Mouse (Mus musculus) intestine, embryonic 15.5 days (tissue): ENCODE data around the gene Ska2. TPM values are rescaled to one million over a fixed set of nuclear protein-coding genes. Genes with fewer than 3 reads are reported as not detected.

Source experiments
- ATAC-seq: fragments of 200-750 bp; cut with Nextera tagmentation; 2 replicates; pipeline ENCODE4 v1.8.0; 2017; ENCODE audit warnings: moderate TSS enrichment, moderate library complexity
- H3K27ac ChIP-seq: fragments of 300-500 bp; sonication (generic); 2 replicates; pipeline ENCODE4 v1.5.1; 2015; ENCODE audit warnings: mild to moderate bottlenecking, inconsistent platforms
- H3K27me3 ChIP-seq: fragments of 300-500 bp; sonication (generic); replicated peaks from 2 replicates; pipeline ENCODE4 v1.6.1; 2015; ENCODE audit warnings: inconsistent platforms
- H3K36me3 ChIP-seq: fragments of 300-500 bp; sonication (generic); 2 replicates; pipeline ENCODE4 v1.6.1; 2015; ENCODE audit warnings: inconsistent platforms
- H3K4me1 ChIP-seq: fragments of 300-500 bp; sonication (generic); replicated peaks from 2 replicates; pipeline ENCODE4 v1.6.1; 2015; ENCODE audit warnings: inconsistent platforms
- H3K4me2 ChIP-seq: fragments of 300-500 bp; sonication (generic); replicated peaks from 2 replicates; pipeline ENCODE4 v1.6.1; 2015; ENCODE audit warnings: mild to moderate bottlenecking, inconsistent platforms
- H3K4me3 ChIP-seq: fragments of 300-500 bp; sonication (generic); replicated peaks from 2 replicates; pipeline ENCODE4 v1.5.1; 2015; ENCODE audit warnings: inconsistent platforms
- H3K9ac ChIP-seq: fragments of 300-500 bp; sonication (generic); 2 replicates; pipeline ENCODE4 v1.6.1; 2015; ENCODE audit warnings: inconsistent platforms
- H3K9me3 ChIP-seq: fragments of 300-500 bp; sonication (generic); 2 replicates; pipeline ENCODE4 v1.6.1; 2016; ENCODE audit warnings: inconsistent platforms
- WGBS: fragments of 180-500 bp; shearing (Covaris S2); methylation state at CpG from one replicate; pipeline ENCODE4 v1.1.7; 2015; 5-methylcytosine and 5-hydroxymethylcytosine counted together
- polyA plus RNA-seq: library from polyadenylated mRNA; unstranded; fragments of >200 nt; fragmentation: Nextera tagmentation; extraction: Ambion mirVana; gene quantifications from 2 replicates; pipeline ENCODE4 v1.2.1, GENCODE M21; 2015

Gene Ska2
- 41.2 and 46.6 TPM in 2 replicates for polyA plus RNA-seq

- Histone ChIP-seq H3K9me3 (no peaks in the 10 kb centered on the region), H3K4me1 (0 out of 2 replicates have a peak, but pooled peaks cover 6% of the 10 kb centered on the region), H3K36me3 (peaks cover 16% of the 10 kb centered on the region), H3K9ac (peak within 1 kb of the TSS; percentile 84), H3K4me2 (peak within 1 kb of the TSS; percentile 59), H3K27me3 (no peaks in the 10 kb centered on the region), H3K27ac (peak within 1 kb of the TSS; percentile 93), H3K4me3 (peak within 1 kb of the TSS; percentile 95)
- under 1% methylated on average over 40 of the region's 40 CpGs for WGBS
- ATAC-seq, result peak; percentile 99
Observed at GRCm38 (mm10) chr11:87108755-87109518, at the start of gene Ska2. TSS of gene Ska2 (plus strand) at chr11:87109234.

DNA sequence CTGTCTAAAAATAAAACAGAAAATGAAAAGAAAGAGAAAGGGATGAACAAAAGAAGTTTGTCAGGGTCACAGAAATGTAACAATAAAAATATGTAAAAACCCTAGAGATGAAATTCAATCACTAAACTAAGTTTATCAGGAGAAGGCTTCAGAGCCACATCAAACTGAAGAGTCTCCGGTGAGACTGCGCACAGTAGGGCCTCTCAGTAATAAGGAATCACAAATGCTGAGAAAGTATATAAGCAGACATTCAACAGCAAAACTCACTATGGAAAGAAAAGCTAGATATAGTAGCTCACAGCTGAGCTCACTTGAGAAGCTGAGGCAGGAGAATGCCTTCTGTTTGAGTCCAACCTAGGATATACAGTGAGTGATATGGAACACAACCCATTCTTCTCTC, 48.6 kb upstream of the Ska2 start:
- Histone ChIP-seq H3K36me3 (no peaks in the 10 kb centered on the region), H3K4me1 (0 out of 2 replicates have a peak, but pooled peaks cover 2% of the 10 kb centered on the region), H3K9me3 (no peaks in the 10 kb centered on the region), H3K4me2 (no peak overlapping the region), H3K4me3 (no peak overlapping the region), H3K27me3 (no peaks in the 10 kb centered on the region), H3K27ac (no peak overlapping the region), H3K9ac (no peak overlapping the region)
- 95% methylated on average over 2 of the region's 2 CpGs for WGBS
- no peak for ATAC-seq

- H3K36me3 ChIP-seq, result no peaks in the 10 kb centered on the region
- H3K4me2 ChIP-seq, result no peak overlapping the region
- ATAC-seq, result peak; percentile 73
- H3K4me3 ChIP-seq, result no peak overlapping the region
- no peaks in the 10 kb centered on the region for H3K9me3 ChIP-seq
- H3K27me3 ChIP-seq, result no peaks in the 10 kb centered on the region
- no peak overlapping the region for H3K27ac ChIP-seq
- H3K9ac ChIP-seq, result no peak overlapping the region
- H3K4me1 ChIP-seq, result 0 out of 2 replicates have a peak, but pooled peaks cover 2% of the 10 kb centered on the region
- WGBS, result 44% methylated on average over 3 of the region's 3 CpGs
Observed at GRCm38 (mm10) chr11:87062087-87062486, 46.9 kb upstream of the Ska2 start.

- Histone ChIP-seq H3K9ac (peak overlapping the region; percentile 63), H3K4me2 (peak overlapping the region; percentile 96), H3K9me3 (no peaks in the 10 kb centered on the region), H3K4me1 (peaks cover 8% of the 10 kb centered on the region; the same call in 1 of the 2 replicates), H3K27ac (peak overlapping the region; percentile 72), H3K4me3 (peak overlapping the region; percentile 58), H3K36me3 (peaks cover 7% of the 10 kb centered on the region; the same call in 1 of the 2 replicates), H3K27me3 (no peaks in the 10 kb centered on the region)
- ATAC-seq, result peak; percentile 84
- WGBS, result under 1% methylated on average over 24 of the region's 24 CpGs
Observed at GRCm38 (mm10) chr11:87073343-87073865, 35.6 kb upstream of the Ska2 start.

DNA sequence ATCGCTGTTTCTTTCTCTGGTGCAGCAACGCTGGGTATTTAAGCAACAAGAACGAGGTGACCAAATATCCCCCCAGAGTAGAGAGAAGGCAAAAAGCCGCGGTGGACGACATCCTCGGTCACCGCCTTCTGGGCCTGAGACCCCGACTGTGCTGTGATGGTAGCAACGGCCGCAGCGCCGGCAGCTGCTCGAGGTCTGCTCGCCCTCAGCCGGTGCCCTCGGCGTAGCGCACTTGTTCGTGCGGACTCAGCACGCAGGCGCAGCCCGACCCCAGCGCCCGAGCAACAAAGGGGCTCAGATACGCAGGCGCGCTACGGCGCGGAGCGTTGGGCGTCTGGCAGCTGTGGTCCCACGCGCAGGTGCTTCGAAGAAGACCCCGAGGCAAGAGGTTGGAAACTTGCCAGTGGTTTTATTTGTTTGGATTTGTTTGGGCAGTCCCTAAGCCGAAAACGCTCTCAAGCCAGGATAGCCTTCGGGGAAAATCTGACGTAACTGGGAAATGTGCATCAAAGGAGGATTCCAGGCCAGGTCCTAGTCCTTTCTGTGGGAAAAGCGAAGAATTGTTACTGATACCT, 35.1 kb upstream of the Ska2 start, which contains the start of gene Gdpd1:
TSS of gene Gdpd1 (minus strand) at position 197 of the 575 bp plus-strand sequence.
- WGBS, result under 1% methylated on average over 43 of the region's 43 CpGs
- Histone ChIP-seq H3K9ac (peak within 1 kb of the TSS; percentile 63), H3K4me1 (peaks cover 8% of the 10 kb centered on the region; the same call in 1 of the 2 replicates), H3K9me3 (no peaks in the 10 kb centered on the region), H3K4me3 (peak within 1 kb of the TSS; percentile 58), H3K27ac (peak within 1 kb of the TSS; percentile 72), H3K4me2 (peak within 1 kb of the TSS; percentile 96), H3K36me3 (peaks cover 7% of the 10 kb centered on the region; the same call in 1 of the 2 replicates), H3K27me3 (no peaks in the 10 kb centered on the region)
- ATAC-seq, result peak; percentile 93

- WGBS, result 45% methylated on average over 1 of the region's 1 CpGs
- Histone ChIP-seq H3K4me1 (peaks cover 15% of the 10 kb centered on the region), H3K36me3 (peaks cover 19% of the 10 kb centered on the region), H3K27me3 (no peaks in the 10 kb centered on the region), H3K4me3 (no peak overlapping the region), H3K4me2 (no peak overlapping the region), H3K9me3 (no peaks in the 10 kb centered on the region), H3K27ac (no peak overlapping the region), H3K9ac (no peak overlapping the region)
- ATAC-seq, result no peak
Observed at GRCm38 (mm10) chr11:87083712-87084111, 25.3 kb upstream of the Ska2 start.

DNA sequence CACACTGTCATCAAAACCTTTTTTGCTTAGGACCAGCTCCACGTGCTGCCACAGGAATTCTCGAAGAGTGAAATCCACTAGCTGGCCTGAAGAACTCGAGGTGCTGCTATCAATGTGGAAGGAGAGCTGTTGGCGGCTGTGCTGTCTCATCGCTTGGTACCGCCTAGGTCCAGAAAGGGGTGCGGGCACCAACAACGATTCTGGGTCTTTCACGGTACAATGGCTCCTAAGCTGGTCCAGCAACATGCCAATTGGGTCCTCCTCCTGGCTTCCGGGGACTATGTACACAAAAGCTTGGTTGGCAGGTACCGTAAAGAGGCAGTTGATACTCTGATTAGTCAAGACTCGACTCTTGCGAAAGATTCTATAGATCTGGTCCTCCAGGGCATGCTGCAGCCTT, 23.6 kb upstream of the Ska2 start:
- H3K27me3 ChIP-seq, result no peaks in the 10 kb centered on the region
- 0 out of 2 replicates have a peak overlapping the region, but pooled peaks have one; percentile 87 for H3K9ac ChIP-seq
- peaks cover 15% of the 10 kb centered on the region for H3K4me1 ChIP-seq
- H3K9me3 ChIP-seq, result no peaks in the 10 kb centered on the region
- no peak for ATAC-seq
- H3K36me3 ChIP-seq, result peaks cover 18% of the 10 kb centered on the region
- no peak overlapping the region for H3K27ac ChIP-seq
- WGBS, result 82% methylated on average over 13 of the region's 13 CpGs
- H3K4me3 ChIP-seq, result peak overlapping the region; percentile 86
- peak overlapping the region; percentile 78 for H3K4me2 ChIP-seq

- Histone ChIP-seq H3K4me3 (peak within 1 kb of the TSS; percentile 86), H3K36me3 (peaks cover 19% of the 10 kb centered on the region), H3K4me2 (peak within 1 kb of the TSS; percentile 78), H3K9ac (peak within 1 kb of the TSS; percentile 87), H3K27me3 (no peaks in the 10 kb centered on the region), H3K27ac (peak within 1 kb of the TSS; percentile 65), H3K4me1 (peaks cover 15% of the 10 kb centered on the region), H3K9me3 (no peaks in the 10 kb centered on the region)
- ATAC-seq, result peak; percentile 96
- under 1% methylated on average over 43 of the region's 43 CpGs for WGBS
Observed at GRCm38 (mm10) chr11:87086290-87086984, 22.6 kb upstream of the Ska2 start, which contains the start of gene Smg8. TSS of gene Smg8 (minus strand) at chr11:87086774.

DNA sequence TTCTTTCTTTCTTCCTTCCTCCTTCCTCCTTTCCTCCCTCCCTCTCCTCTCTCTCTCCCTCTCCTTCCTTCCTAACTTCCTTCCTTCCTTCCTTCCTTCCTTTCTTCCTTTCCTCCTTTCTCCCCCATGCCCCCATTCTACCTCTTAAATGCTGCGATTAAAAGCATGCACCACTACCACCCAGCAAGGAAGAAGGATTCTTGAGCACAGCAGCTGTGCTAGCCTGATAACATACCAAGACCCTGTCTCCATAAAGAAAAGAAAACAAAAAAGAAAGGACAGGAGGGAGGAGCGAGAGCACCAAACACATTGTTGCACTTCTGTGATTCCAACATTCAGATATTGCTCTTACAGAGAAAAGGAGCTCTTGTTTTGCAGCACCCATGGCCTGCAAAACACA, 21.9 kb upstream of the Ska2 start:
- WGBS, result 49% methylated on average over 2 of the region's 2 CpGs
- no peak overlapping the region for H3K27ac ChIP-seq

DNA sequence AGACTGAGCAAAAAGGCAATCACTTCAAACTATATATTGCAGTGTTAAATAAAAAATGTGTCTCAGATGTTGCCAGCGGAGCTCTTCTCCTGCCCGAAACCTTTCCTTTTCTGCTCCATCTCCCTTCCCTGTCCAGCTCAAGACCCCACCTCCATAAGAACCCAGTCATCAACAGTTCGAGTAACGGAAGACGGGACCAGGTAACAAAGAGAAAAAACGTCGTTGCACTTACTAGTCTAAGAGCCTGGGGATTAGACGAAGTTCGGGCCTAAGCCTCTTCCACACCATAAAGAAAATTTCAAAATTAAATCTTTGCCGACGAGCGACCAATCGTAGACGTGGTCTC, 652 bp upstream of the Ska2 start, which contains the start of gene Prr11:
TSS of gene Prr11 (minus strand) at position 300 of the 346 bp plus-strand sequence.
- H3K4me1 ChIP-seq, result 0 out of 2 replicates have a peak, but pooled peaks cover 6% of the 10 kb centered on the region
- ATAC-seq, result no peak; the same call in 1 of the 2 replicates
- WGBS, result under 1% methylated on average over 14 of the region's 14 CpGs

More for the DNA sequence above, 21.9 kb upstream of the Ska2 start:
- Histone ChIP-seq H3K27me3 (no peaks in the 10 kb centered on the region), H3K9me3 (no peaks in the 10 kb centered on the region), H3K36me3 (peaks cover 22% of the 10 kb centered on the region), H3K4me3 (peak overlapping the region; percentile 86), H3K4me2 (peak overlapping the region; percentile 78), H3K4me1 (peaks cover 15% of the 10 kb centered on the region), H3K9ac (peak overlapping the region; percentile 87)
- 0 out of 2 replicates have a peak, but pooled peaks have one; percentile 11 for ATAC-seq

GRCm38 (mm10) chr11:87109519-87110171, 611 bp downstream of the Ska2 start:
- H3K4me2 ChIP-seq, result peak overlapping the region; percentile 59
- 0 out of 2 replicates have a peak, but pooled peaks cover 6% of the 10 kb centered on the region for H3K4me1 ChIP-seq
- peaks cover 13% of the 10 kb centered on the region for H3K36me3 ChIP-seq
- H3K9ac ChIP-seq, result peak overlapping the region; percentile 84
- WGBS, result under 1% methylated on average over 42 of the region's 42 CpGs
- peak overlapping the region; percentile 95 for H3K4me3 ChIP-seq
- no peaks in the 10 kb centered on the region for H3K9me3 ChIP-seq
- peak overlapping the region; percentile 93 for H3K27ac ChIP-seq
- H3K27me3 ChIP-seq, result no peaks in the 10 kb centered on the region
- ATAC-seq, result no peak

More for the DNA sequence above, 652 bp upstream of the Ska2 start, which contains the start of gene Prr11:
- Histone ChIP-seq H3K27ac (peak within 1 kb of the TSS; percentile 93), H3K9me3 (no peaks in the 10 kb centered on the region), H3K36me3 (peaks cover 17% of the 10 kb centered on the region), H3K4me3 (peak within 1 kb of the TSS; percentile 95), H3K9ac (peak within 1 kb of the TSS; percentile 84), H3K4me2 (peak within 1 kb of the TSS; percentile 59), H3K27me3 (no peaks in the 10 kb centered on the region)
